8 mouse cellular contexts compared by ENCODE assay signal in genomic region chr3:21934731-21935271, GRCm38 (mm10).
DNase-seq lines count a peak whose midpoint lies in the region; ATAC-seq and TF ChIP-seq lines count a peak whose summit lies in the region.

No protein-coding gene starts in this region.

- H3K27ac ChIP-seq in MEL (ENCODE audit: control insufficient read depth, low read depth, low read length), result no peak overlapping the region
- H3K27ac ChIP-seq in forebrain, embryonic 10.5 days, result peak overlapping the region; percentile 80
- H3K27ac ChIP-seq in intestine, embryonic 14.5 days (ENCODE audit: low read depth), result peak overlapping the region; percentile 79
- H3K27ac ChIP-seq in stomach, embryonic 15.5 days, result peak overlapping the region; percentile 32; the same call in 1 of the 2 replicates

- no peak for ATAC-seq in intestine, embryonic 14.5 days (replicated peaks; ENCODE audit: low FRiP score, low TSS enrichment, low read depth)
- ATAC-seq in stomach, embryonic 15.5 days (ENCODE audit: insufficient read depth, low FRiP score, low read depth), result no peak

- TF ChIP-seq POLR2A in MEL (IDR thresholded peaks at IDR 0.05; ENCODE audit: control insufficient read depth in 1 of 2, insufficient read depth in 1 of 2, low read depth in 1 of 2, low read length in 2 of 2, poor library complexity in 1 of 2), result no peak

- H3K4me1 ChIP-seq in MEL (ENCODE audit: control insufficient read depth in 1 of 2, insufficient read depth in 2 of 2, low read length in 2 of 2), result peaks cover 8 to 32% of the 10 kb centered on the region in 2 experiments
- H3K4me1 ChIP-seq in forebrain, embryonic 10.5 days, result peaks cover 50% of the 10 kb centered on the region
- peaks cover 25% of the 10 kb centered on the region for H3K4me1 ChIP-seq in intestine, embryonic 14.5 days (replicated peaks; ENCODE audit: control insufficient read depth, insufficient read depth, low read length)
- H3K4me1 ChIP-seq in stomach, embryonic 15.5 days, result peaks cover 24% of the 10 kb centered on the region

- 2% methylated on average over 5 of the region's 5 CpGs for WGBS in forebrain, embryonic 10.5 days
- 15% methylated on average over 5 of the region's 5 CpGs for WGBS in intestine, embryonic 14.5 days
- WGBS in stomach, embryonic 15.5 days, result 21% methylated on average over 5 of the region's 5 CpGs

- H3K9me3 ChIP-seq in MEL (replicated peaks; ENCODE audit: insufficient read depth, low read length), result no peaks in the 10 kb centered on the region
- H3K9me3 ChIP-seq in forebrain, embryonic 10.5 days, result no peaks in the 10 kb centered on the region
- H3K9me3 ChIP-seq in intestine, embryonic 14.5 days (ENCODE audit: control insufficient read depth, low read length), result no peaks in the 10 kb centered on the region
- no peaks in the 10 kb centered on the region for H3K9me3 ChIP-seq in stomach, embryonic 15.5 days

- peak overlapping the region; percentile 51 for H3K4me2 ChIP-seq in intestine, embryonic 14.5 days (ENCODE audit: low read length)
- H3K4me2 ChIP-seq in stomach, embryonic 15.5 days, result peak overlapping the region; percentile 63

- peak overlapping the region; percentile 60 to 73; a peak in 3 of 4 replicates for H3K4me3 ChIP-seq in MEL (ENCODE audit: control insufficient read depth in 1 of 2, insufficient read depth in 1 of 2, low read depth in 2 of 2, low read length in 2 of 2)
- peak overlapping the region; percentile 40 for H3K4me3 ChIP-seq in forebrain, embryonic 10.5 days
- H3K4me3 ChIP-seq in intestine, embryonic 14.5 days (ENCODE audit: low read depth, low read length), result 0 out of 2 replicates have a peak overlapping the region, but pooled peaks have one; percentile 25
- H3K4me3 ChIP-seq in stomach, embryonic 15.5 days (replicated peaks), result no peak overlapping the region

- no peak for TF ChIP-seq EP300 in MEL (IDR thresholded peaks at IDR 0.05; ENCODE audit: low read depth in 1 of 2, low read length in 2 of 2)

- peak overlapping the region; percentile 77; the same call in 1 of the 2 replicates for H3K9ac ChIP-seq in MEL (ENCODE audit: control insufficient read depth, low read depth, low read length, poor library complexity, severe bottlenecking)
- H3K9ac ChIP-seq in intestine, embryonic 14.5 days (ENCODE audit: low read length), result no peak overlapping the region
- H3K9ac ChIP-seq in stomach, embryonic 15.5 days, result no peak overlapping the region

- no peak for TF ChIP-seq CTCF in MEL (IDR thresholded peaks at IDR 0.05 in 2 of 3, conservative IDR thresholded peaks at IDR 0.05 in 1 of 3; ENCODE audit: control insufficient read depth in 1 of 3, insufficient read depth in 1 of 3, low read depth in 2 of 3, low read length in 3 of 3, poor library complexity in 1 of 3, severe bottlenecking in 1 of 3)

- H3K36me3 ChIP-seq in MEL (ENCODE audit: control insufficient read depth in 1 of 2, insufficient read depth in 2 of 2, low read length in 2 of 2), result peaks cover 0 to 28% of the 10 kb centered on the region in 2 experiments; a peak in 2 of 4 replicates
- H3K36me3 ChIP-seq in forebrain, embryonic 10.5 days (replicated peaks), result no peaks in the 10 kb centered on the region
- no peaks in the 10 kb centered on the region for H3K36me3 ChIP-seq in intestine, embryonic 14.5 days (ENCODE audit: control insufficient read depth, insufficient read depth, low read length)
- no peaks in the 10 kb centered on the region for H3K36me3 ChIP-seq in stomach, embryonic 15.5 days

- TF ChIP-seq RAD21 in MEL (IDR thresholded peaks at IDR 0.05; ENCODE audit: low read depth, low read length), result no peak; the same call in 1 of the 2 replicates

- H3K79me2 ChIP-seq in MEL (ENCODE audit: control insufficient read depth, insufficient read depth, low read length, poor library complexity), result no peaks in the 10 kb centered on the region; the same call in 1 of the 2 replicates

- no peaks in the 10 kb centered on the region for H3K27me3 ChIP-seq in MEL (ENCODE audit: control insufficient read depth in 1 of 2, insufficient read depth in 2 of 2, low read length in 2 of 2)
- H3K27me3 ChIP-seq in forebrain, embryonic 10.5 days (ENCODE audit: poor library complexity, severe bottlenecking), result peaks cover 10% of the 10 kb centered on the region
- H3K27me3 ChIP-seq in intestine, embryonic 14.5 days (replicated peaks; ENCODE audit: control insufficient read depth, insufficient read depth, low read length), result no peaks in the 10 kb centered on the region
- no peaks in the 10 kb centered on the region for H3K27me3 ChIP-seq in stomach, embryonic 15.5 days (replicated peaks)

- DNase-seq in cerebellum, adult 11-12 months, result peak; percentile 17
- no peak for DNase-seq in cerebellum, postnatal 4 days (ENCODE audit: low spot score in 2 of 2)
- DNase-seq in MEL (ENCODE audit: low read depth, low spot score), result peak; percentile 69
- peak; percentile 69 for DNase-seq in forebrain, embryonic 10.5 days (ENCODE audit: extremely low spot score, low spot score)
- peak; percentile 58 for DNase-seq in intestine, embryonic 14.5 days (ENCODE audit: low spot score)
- peak; percentile 48 for DNase-seq in lung, postnatal 25 days (ENCODE audit: low spot score)
- DNase-seq in thymus, postnatal 4 days, result no peak

TF ChIP-seq in MEL, 35 proteins besides CTCF, POLR2A, EP300 and RAD21:
- TF ChIP-seq RCOR1 (IDR thresholded peaks at IDR 0.05; ENCODE audit: low read depth, low read length), result no peak
- no peak for TF ChIP-seq E2F4 (IDR thresholded peaks at IDR 0.05; ENCODE audit: borderline replicate concordance, low read depth, low read length)
- no peak for TF ChIP-seq ZC3H11A (IDR thresholded peaks at IDR 0.05; ENCODE audit: low read depth, low read length)
- no peak for TF ChIP-seq KAT2A (conservative IDR thresholded peaks at IDR 0.05; ENCODE audit: low read depth, low read length)
- no peak for TF ChIP-seq POLR2AphosphoS2 (IDR thresholded peaks at IDR 0.05; ENCODE audit: low read length)
- TF ChIP-seq ELF1 (IDR thresholded peaks at IDR 0.05; ENCODE audit: low read depth, low read length), result no peak
- no peak for TF ChIP-seq POLR2AphosphoS5 (IDR thresholded peaks at IDR 0.05; ENCODE audit: borderline replicate concordance, low read depth, low read length)
- no peak for TF ChIP-seq ZKSCAN1 (IDR thresholded peaks at IDR 0.05; ENCODE audit: low read depth, low read length)
- no peak for TF ChIP-seq CHD2 (IDR thresholded peaks at IDR 0.05; ENCODE audit: low read length)
- no peak for TF ChIP-seq MAZ (IDR thresholded peaks at IDR 0.05; ENCODE audit: low read depth, low read length)
- no peak for TF ChIP-seq NELFE (IDR thresholded peaks at IDR 0.05; ENCODE audit: low read depth, low read length)
- no peak for TF ChIP-seq GABPA (IDR thresholded peaks at IDR 0.05; ENCODE audit: low read depth, low read length)
- no peak for TF ChIP-seq TCF12 (IDR thresholded peaks at IDR 0.05; ENCODE audit: low read depth, low read length)
- no peak for TF ChIP-seq UBTF (IDR thresholded peaks at IDR 0.05; ENCODE audit: borderline replicate concordance, insufficient read depth, low read depth, low read length)
- no peak for TF ChIP-seq MYC (IDR thresholded peaks at IDR 0.05; ENCODE audit: low read depth, low read length)
- no peak for TF ChIP-seq MYB (IDR thresholded peaks at IDR 0.05; ENCODE audit: low read depth, low read length)
- no peak for TF ChIP-seq USF2 (IDR thresholded peaks at IDR 0.05; ENCODE audit: borderline replicate concordance in 1 of 2, insufficient read depth in 1 of 2, low read depth in 1 of 2, low read length in 2 of 2)
- TF ChIP-seq HCFC1 (IDR thresholded peaks at IDR 0.05; ENCODE audit: low read depth, low read length), result no peak
- no peak for TF ChIP-seq MEF2A (IDR thresholded peaks at IDR 0.05; ENCODE audit: extremely low read depth, insufficient replicate concordance, low read depth, low read length, poor library complexity, severe bottlenecking)
- TF ChIP-seq TAL1 (IDR thresholded peaks at IDR 0.05; ENCODE audit: low read length), result no peak

Comparison
In these comparisons a context has a peak if more than half of its experiments do, and no peak if none do; other contexts are left out.
1. DNase-seq: peak in cerebellum, adult 11-12 months (single experiment), MEL (single experiment), forebrain, embryonic 10.5 days (single experiment), intestine, embryonic 14.5 days (single experiment) and lung, postnatal 25 days (single experiment); none in cerebellum, postnatal 4 days (0 of 2) and thymus, postnatal 4 days (single experiment).